Mouse (Mus musculus) brain, embryonic 14.5 days (tissue): ENCODE measurements around the gene Sugct.

ENCODE experiments used
- CTCF ChIP-seq: fragments of 200-500 bp; IDR thresholded peaks from 2 replicates; pipeline ENCODE4 v1.5.1; 2012; ENCODE audit warnings: inconsistent platforms, mild to moderate bottlenecking, moderate library complexity, borderline replicate concordance; ENCODE audit not compliant: insufficient read depth, insufficient read length; ENCODE audit errors: extremely low read depth
- POLR2A ChIP-seq: fragments of 200-500 bp; IDR thresholded peaks from 2 replicates; pipeline ENCODE4 v1.6.1; 2012; ENCODE audit warnings: mild to moderate bottlenecking, inconsistent platforms, borderline replicate concordance; ENCODE audit not compliant: poor library complexity, insufficient read depth, insufficient read length, severe bottlenecking; ENCODE audit errors: extremely low read depth

GRCm38 (mm10) chr13:17717357-17717756 lies 22.0 kb upstream of the Sugct start:
- TF ChIP-seq CTCF = no peak
- no peak for TF ChIP-seq POLR2A
